Mouse (Mus musculus) liver, adult 2 months (tissue): ENCODE measurements at regions not wholly inside any gene's neighbourhood (a gene's known extent, or its start where the extent isn't known, plus 50 kb on each side); places are given as distances from the start of the nearest gene placed in this dataset.

ENCODE experiments used
- DNase-seq: peaks from one replicate; pipeline ENCODE4 v3.0.0-alpha.2; 2011; ENCODE audit warnings: low read depth, low spot score; ENCODE audit errors: extremely low read depth
- H3K27ac ChIP-seq: fragments of 200-500 bp; replicated peaks from 2 replicates; pipeline ENCODE4 v1.5.1; 2012; ENCODE audit warnings: low read depth, mild to moderate bottlenecking, control low read depth, inconsistent platforms, low read length; ENCODE audit not compliant: insufficient read depth
- H3K27me3 ChIP-seq: fragments of 200-500 bp; 2 replicates; pipeline ENCODE4 v1.6.1; 2012; ENCODE audit warnings: mild to moderate bottlenecking, moderate library complexity, low read length, inconsistent platforms; ENCODE audit not compliant: control insufficient read depth, insufficient read depth
- H3K36me3 ChIP-seq: fragments of 200-500 bp; 2 replicates; pipeline ENCODE4 v1.6.1; 2012; ENCODE audit warnings: low read length, inconsistent platforms; ENCODE audit not compliant: control insufficient read depth, insufficient read depth
- H3K4me1 ChIP-seq: fragments of 200-500 bp; 2 replicates; pipeline ENCODE4 v1.6.1; 2011; ENCODE audit warnings: low read length; ENCODE audit not compliant: control insufficient read depth, insufficient read depth
- H3K4me3 ChIP-seq: fragments of 200-500 bp; 2 replicates; pipeline ENCODE4 v1.5.1; 2011; ENCODE audit warnings: low read depth, mild to moderate bottlenecking, control low read depth, low read length, moderate library complexity; ENCODE audit not compliant: insufficient read depth
- H3K79me2 ChIP-seq: fragments of 200-500 bp; 2 replicates; pipeline ENCODE4 v1.6.1; 2012; ENCODE audit warnings: inconsistent platforms, mild to moderate bottlenecking, low read length, moderate library complexity; ENCODE audit not compliant: control insufficient read depth, insufficient read depth
- H3K9ac ChIP-seq: fragments of 200-500 bp; 2 replicates; pipeline ENCODE4 v1.6.1; 2012; ENCODE audit warnings: low read depth, mild to moderate bottlenecking, control low read depth, inconsistent platforms, low read length
- CTCF ChIP-seq: fragments of 200-500 bp; IDR thresholded peaks from 2 replicates; pipeline ENCODE4 v1.5.1; 2011; ENCODE audit warnings: low read depth, low read length, control low read depth
- POLR2A ChIP-seq: fragments of 200-500 bp; IDR thresholded peaks from 2 replicates; pipeline ENCODE4 v1.6.1; 2011; ENCODE audit warnings: low read length, control low read depth; ENCODE audit not compliant: insufficient read depth; ENCODE audit errors: extremely low read depth
- WGBS: fragments of 180-500 bp; shearing (Covaris S2); methylation state at CpG from one replicate; pipeline ENCODE4 v1.1.7; 2018; 5-methylcytosine and 5-hydroxymethylcytosine counted together

GRCm38 (mm10) chr10:99519479-99519878, 240.0 kb downstream of the Csl start:
- WGBS, result 86% methylated on average over 4 of the region's 4 CpGs
- Histone ChIP-seq H3K9ac (no peak overlapping the region), H3K36me3 (no peaks in the 10 kb centered on the region), H3K27ac (no peak overlapping the region), H3K27me3 (no peaks in the 10 kb centered on the region), H3K4me1 (no peaks in the 10 kb centered on the region), H3K79me2 (no peaks in the 10 kb centered on the region), H3K4me3 (no peak overlapping the region)
- no peak for DNase-seq
- TF ChIP-seq CTCF, result no peak
- no peak for TF ChIP-seq POLR2A

- TF ChIP-seq CTCF (no peak), POLR2A (no peak)
These were observed 235.6 kb downstream of the Csl start for GRCm38 (mm10) chr10:99523817-99524216.

GRCm38 (mm10) chr10:99524273-99525212, 234.9 kb downstream of the Csl start:
- no peak overlapping the region for H3K27ac ChIP-seq
- H3K9ac ChIP-seq, result no peak overlapping the region
- no peak overlapping the region for H3K4me3 ChIP-seq
- H3K79me2 ChIP-seq, result no peaks in the 10 kb centered on the region
- WGBS, result 56% methylated on average over 20 of the region's 20 CpGs
- no peaks in the 10 kb centered on the region for H3K4me1 ChIP-seq
- no peaks in the 10 kb centered on the region for H3K36me3 ChIP-seq
- no peaks in the 10 kb centered on the region for H3K27me3 ChIP-seq
- no peak for DNase-seq
- no peak for TF ChIP-seq CTCF

More at GRCm38 (mm10) chr10:99523817-99524216, 235.6 kb downstream of the Csl start:
- Histone ChIP-seq H3K27me3 (no peaks in the 10 kb centered on the region), H3K36me3 (no peaks in the 10 kb centered on the region), H3K4me3 (no peak overlapping the region), H3K4me1 (no peaks in the 10 kb centered on the region), H3K9ac (no peak overlapping the region), H3K27ac (no peak overlapping the region), H3K79me2 (no peaks in the 10 kb centered on the region)
- WGBS, result 92% methylated on average over 5 of the region's 5 CpGs
- DNase-seq, result no peak

- H3K79me2 ChIP-seq, result no peaks in the 10 kb centered on the region
- 91% methylated on average over 4 of the region's 4 CpGs for WGBS
- H3K27me3 ChIP-seq, result no peaks in the 10 kb centered on the region
- DNase-seq, result no peak
- H3K4me3 ChIP-seq, result no peak overlapping the region
- no peaks in the 10 kb centered on the region for H3K4me1 ChIP-seq
- TF ChIP-seq CTCF (no peak), POLR2A (no peak)
- H3K36me3 ChIP-seq, result no peaks in the 10 kb centered on the region
- no peak overlapping the region for H3K9ac ChIP-seq
- H3K27ac ChIP-seq, result no peak overlapping the region
These were observed 233.3 kb downstream of the Csl start for GRCm38 (mm10) chr10:99526148-99526547.

- no peaks in the 10 kb centered on the region for H3K79me2 ChIP-seq
- no peak overlapping the region for H3K27ac ChIP-seq
- H3K4me1 ChIP-seq, result no peaks in the 10 kb centered on the region
- no peaks in the 10 kb centered on the region for H3K27me3 ChIP-seq
- H3K9ac ChIP-seq, result no peak overlapping the region
- no peak overlapping the region for H3K4me3 ChIP-seq
- WGBS, result 39% methylated on average over 5 of the region's 5 CpGs
- no peaks in the 10 kb centered on the region for H3K36me3 ChIP-seq
- TF ChIP-seq CTCF (no peak), POLR2A (no peak)
- DNase-seq, result peak; percentile 81
These were observed 232.9 kb downstream of the Csl start for GRCm38 (mm10) chr10:99526561-99526960.

- DNase-seq, result peak; percentile 9
These were observed 228.4 kb downstream of the Csl start for GRCm38 (mm10) chr10:99531104-99531503.

More at GRCm38 (mm10) chr10:99531104-99531503, 228.4 kb downstream of the Csl start:
- H3K79me2 ChIP-seq, result no peaks in the 10 kb centered on the region
- no peak overlapping the region for H3K4me3 ChIP-seq
- H3K36me3 ChIP-seq, result no peaks in the 10 kb centered on the region
- no peaks in the 10 kb centered on the region for H3K4me1 ChIP-seq
- TF ChIP-seq POLR2A (no peak), CTCF (no peak)
- H3K9ac ChIP-seq, result no peak overlapping the region
- no peak overlapping the region for H3K27ac ChIP-seq
- no peaks in the 10 kb centered on the region for H3K27me3 ChIP-seq
